Mouse (Mus musculus): ENCODE measurements at regions not wholly inside any gene's neighbourhood (a gene's known extent, or its start where the extent isn't known, plus 50 kb on each side); places are given as distances from the start of the nearest gene placed in this dataset.

DNA sequence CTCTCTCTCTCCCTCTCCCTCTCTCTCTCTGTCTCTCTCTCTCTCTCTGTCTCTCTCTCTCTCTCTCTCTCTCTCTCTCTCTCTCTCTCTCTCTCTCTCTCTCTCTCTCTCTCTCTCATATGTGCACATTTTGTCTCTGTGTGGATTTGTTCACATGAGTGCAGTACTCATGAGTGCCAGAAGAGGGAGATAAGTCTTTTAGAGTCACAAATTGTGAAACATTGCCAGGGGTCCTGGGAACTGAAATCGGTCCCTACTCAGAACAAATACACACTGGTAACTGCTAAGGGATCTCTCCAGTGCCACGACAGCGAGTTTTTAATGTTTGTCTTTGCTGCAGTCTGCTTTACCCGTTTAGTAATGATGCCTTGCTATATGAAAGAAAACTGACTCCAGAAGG is 356.2 kb upstream of the Igbp1b start:
- CTCF ChIA-PET = no interaction called here

DNA sequence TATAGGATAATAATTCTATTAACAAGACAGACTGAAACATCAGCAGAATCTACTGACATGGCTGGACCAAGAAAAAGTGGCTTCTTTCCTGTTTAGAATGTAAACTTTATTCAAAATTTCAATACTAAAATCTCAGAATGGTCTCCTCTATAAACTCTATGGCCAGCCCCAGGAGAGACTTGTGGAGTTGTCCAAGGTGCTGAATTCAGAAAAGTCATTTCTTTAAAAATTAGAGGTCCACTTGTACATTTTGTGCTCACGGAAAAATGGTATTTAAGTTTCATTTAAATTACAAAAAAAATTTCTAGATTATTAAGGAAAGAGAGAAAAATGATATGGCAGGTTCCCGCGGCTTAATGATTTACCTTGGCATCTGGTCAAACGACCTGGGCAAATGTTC is 352.2 kb upstream of the Igbp1b start:
- CTCF ChIA-PET = interaction anchor here (0.6 kb wide), 1 partner anchor 734 kb away, joined by 3 read pairs; no protein-coding TSS in a partner anchor
